ENCODE assay signal across 16 mouse cellular contexts in the genomic region with DNA sequence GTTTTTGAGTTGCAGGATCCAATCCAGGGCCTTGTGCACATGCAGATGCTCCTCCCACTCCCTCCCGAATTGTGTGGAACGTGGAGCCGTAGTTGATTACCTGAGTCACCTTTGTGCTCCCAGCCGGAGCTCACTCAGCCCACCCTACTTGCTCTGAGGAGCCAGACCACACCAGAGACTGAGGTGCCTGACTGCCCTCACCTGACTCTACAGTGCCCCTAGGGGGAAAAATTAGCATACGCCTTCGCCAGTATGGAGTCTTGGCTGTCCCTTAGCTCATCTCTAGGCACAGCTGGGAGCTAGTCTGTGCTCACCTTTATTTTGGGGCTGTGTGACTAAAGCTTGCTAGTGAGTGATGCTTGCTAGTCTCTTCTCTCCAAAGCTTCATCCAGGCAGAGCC. TPM values are rescaled to one million over a fixed set of nuclear protein-coding genes. Genes with fewer than 3 reads are reported as not detected.
DNase-seq lines count a peak whose midpoint lies in the region; ATAC-seq and TF ChIP-seq lines count a peak whose summit lies in the region.
"Had no signal": no experiment of that assay in that cellular context is flagged by ENCODE, and none has a peak within 500 bp of the region (broad histone marks: within the 10 kb centered on the region; RNA-seq: fewer than 3 reads in every experiment).

No protein-coding gene starts in this region.

- TF ChIP-seq CTCF in gastrocnemius, adult 2 months (IDR thresholded peaks at IDR 0.05): peak; percentile 15; the same call in 1 of the 2 replicates
- TF ChIP-seq CTCF in lung, postnatal 0 days (IDR thresholded peaks at IDR 0.05): peak; percentile 17; the same call in 1 of the 2 replicates
- TF ChIP-seq CTCF in bone marrow macrophage, adult 2 months (IDR thresholded peaks at IDR 0.05; ENCODE audit: low read depth, low read length): no peak

- peaks cover 21% of the 10 kb centered on the region for H3K36me3 ChIP-seq in lung, postnatal 0 days (ENCODE audit: insufficient read depth, low read length)

- no peak for TF ChIP-seq EP300 in lung, postnatal 0 days (IDR thresholded peaks at IDR 0.05)

- ATAC-seq in lung, postnatal 0 days: no peak
- ATAC-seq: midbrain, embryonic 15.5 days; Patski had no signal

- no peaks in the 10 kb centered on the region for H3K4me1 ChIP-seq in lung, postnatal 0 days (ENCODE audit: insufficient read depth, low read depth, low read length)
- peaks cover 25% of the 10 kb centered on the region for H3K4me1 ChIP-seq in bone marrow macrophage, adult 2 months (ENCODE audit: control insufficient read depth, insufficient read depth, low read length)
- H3K4me1 ChIP-seq: forebrain, embryonic 10.5 days; heart, embryonic 13.5 days; hindbrain, embryonic 12.5 days; midbrain, embryonic 15.5 days had no signal

- H3K4me3 ChIP-seq in gastrocnemius, adult 2 months: no peak overlapping the region
- no peak overlapping the region for H3K4me3 ChIP-seq in lung, postnatal 0 days (ENCODE audit: low read depth, low read length)
- no peak overlapping the region for H3K4me3 ChIP-seq in bone marrow macrophage, adult 2 months (ENCODE audit: insufficient read depth, low read length)
- H3K4me3 ChIP-seq: forebrain, embryonic 10.5 days; heart, embryonic 13.5 days; hindbrain, embryonic 12.5 days; midbrain, embryonic 15.5 days had no signal

- H3K9ac ChIP-seq in lung, postnatal 0 days (replicated peaks; ENCODE audit: low read depth): no peak overlapping the region
- H3K9ac ChIP-seq: heart, embryonic 13.5 days; hindbrain, embryonic 12.5 days; midbrain, embryonic 15.5 days had no signal

- no peak overlapping the region for H3K4me2 ChIP-seq in lung, postnatal 0 days (replicated peaks; ENCODE audit: low read depth, low read length)
- H3K4me2 ChIP-seq: heart, embryonic 13.5 days; hindbrain, embryonic 12.5 days; midbrain, embryonic 15.5 days had no signal

- no peaks in the 10 kb centered on the region for H3K9me3 ChIP-seq in lung, postnatal 0 days (ENCODE audit: low read length)
- H3K9me3 ChIP-seq: forebrain, embryonic 10.5 days; heart, embryonic 13.5 days; hindbrain, embryonic 12.5 days; midbrain, embryonic 15.5 days had no signal

- TF ChIP-seq POLR2A in bone marrow macrophage, adult 2 months (IDR thresholded peaks at IDR 0.05; ENCODE audit: borderline replicate concordance, low read depth, low read length): no peak

- DNase-seq in gastrocnemius, adult 2 months: no peak
- DNase-seq in gastrocnemius, postnatal 14 days: no peak
- no peak for DNase-seq in lung, postnatal 0 days (ENCODE audit: low spot score)
- DNase-seq in lung, postnatal 25 days (ENCODE audit: low spot score): no peak
- peak; percentile 38 for DNase-seq in thymus, postnatal 14 days
- DNase-seq in right cerebral cortex, postnatal 36 days (ENCODE audit: low spot score in 2 of 2): no peak
- no peak for DNase-seq in retina, embryonic 14.5 days (ENCODE audit: low spot score)
- DNase-seq: adrenal gland, postnatal 25 days; kidney, adult 2 months; retina, postnatal 1 day had no signal

- intact Hi-C loops in gastrocnemius, adult 2 months (cut with DNase I): no loop called here
- intact Hi-C loops in gastrocnemius, postnatal 14 days (cut with DNase I; ENCODE audit: low total_unique reads): no loop called here

- 68% methylated on average over 6 of the region's 6 CpGs for WGBS in lung, postnatal 0 days

- no peak overlapping the region for H3K27ac ChIP-seq in gastrocnemius, adult 2 months
- H3K27ac ChIP-seq in lung, postnatal 0 days (ENCODE audit: low read length): no peak overlapping the region
- peak overlapping the region; percentile 83; the same call in 1 of the 2 replicates for H3K27ac ChIP-seq in bone marrow macrophage, adult 2 months (ENCODE audit: insufficient read depth, low read depth, low read length)
- H3K27ac ChIP-seq: forebrain, embryonic 10.5 days; heart, embryonic 13.5 days; hindbrain, embryonic 12.5 days; midbrain, embryonic 15.5 days had no signal

- no peaks in the 10 kb centered on the region for H3K27me3 ChIP-seq in lung, postnatal 0 days (replicated peaks; ENCODE audit: insufficient read depth, low read length)
- H3K27me3 ChIP-seq: heart, embryonic 13.5 days; hindbrain, embryonic 12.5 days; midbrain, embryonic 15.5 days; Patski had no signal

RNA-seq across cellular contexts. Expression of a gene that starts 24.0 kb away (rescaled TPM):
- total RNA-seq in gastrocnemius, adult 2 months (2021): 10 to 100 TPM; 40.0 to 40.9 TPM
- total RNA-seq in gastrocnemius, postnatal 14 days (2021): 10 to 100 TPM; 15.3 to 15.6 TPM
- polyA plus RNA-seq in lung, postnatal 0 days (2015; fragmentation: Nextera tagmentation; extraction: Ambion mirVana): 111 and 119 TPM in 2 replicates
- 115 and 117 TPM in 2 replicates for polyA plus RNA-seq in bone marrow macrophage, adult 2 months (2012; ENCODE audit: insufficient read depth, insufficient read length, missing spikeins)

RNA-seq across cellular contexts. Expression of a gene that starts 24.2 kb away (rescaled TPM):
- 10 to 100 TPM; 18.4 to 18.9 TPM for total RNA-seq in gastrocnemius, adult 2 months (2021)
- 10 to 100 TPM; 11.6 to 15.7 TPM for total RNA-seq in gastrocnemius, postnatal 14 days (2021)
- polyA plus RNA-seq in lung, postnatal 0 days (2015; fragmentation: Nextera tagmentation; extraction: Ambion mirVana): 8.7 and 8.9 TPM in 2 replicates
- 11.9 and 14.2 TPM in 2 replicates for polyA plus RNA-seq in bone marrow macrophage, adult 2 months (2012; ENCODE audit: insufficient read depth, insufficient read length, missing spikeins)

RNA-seq across cellular contexts. Expression of a gene that starts 46.9 kb away (rescaled TPM):
- 10 to 100 TPM; 25.0 to 30.4 TPM for total RNA-seq in gastrocnemius, adult 2 months (2021)
- 10 to 100 TPM; 24.5 to 24.6 TPM for total RNA-seq in gastrocnemius, postnatal 14 days (2021)
- polyA plus RNA-seq in lung, postnatal 0 days (2015; fragmentation: Nextera tagmentation; extraction: Ambion mirVana): 9.2 and 9.8 TPM in 2 replicates
- polyA plus RNA-seq in bone marrow macrophage, adult 2 months (2012; ENCODE audit: insufficient read depth, insufficient read length, missing spikeins): 23.4 and 27.4 TPM in 2 replicates
